Mouse (Mus musculus) layer of hippocampus, postnatal 14 days (tissue): Measurements from ENCODE around the gene Sirt1. TPM values are rescaled to one million over a fixed set of nuclear protein-coding genes. Genes with fewer than 3 reads are reported as not detected.

ENCODE experiments used
- DNase-seq, 2 experiments: peaks; one replicate each; pipeline ENCODE4 v3.0.0; 2021 to 2022; ENCODE audit warnings: low spot score in 2 of 2, mixed read lengths in 1 of 2
- total RNA-seq, 2 experiments: library from RNA; stranded (reverse); gene quantifications; 2 replicates each; pipeline ENCODE4 v1.2.3; 2021

Gene Sirt1
- total RNA-seq, 2 experiments from 2014 or later: 11.3 to 12.4 TPM

DNA sequence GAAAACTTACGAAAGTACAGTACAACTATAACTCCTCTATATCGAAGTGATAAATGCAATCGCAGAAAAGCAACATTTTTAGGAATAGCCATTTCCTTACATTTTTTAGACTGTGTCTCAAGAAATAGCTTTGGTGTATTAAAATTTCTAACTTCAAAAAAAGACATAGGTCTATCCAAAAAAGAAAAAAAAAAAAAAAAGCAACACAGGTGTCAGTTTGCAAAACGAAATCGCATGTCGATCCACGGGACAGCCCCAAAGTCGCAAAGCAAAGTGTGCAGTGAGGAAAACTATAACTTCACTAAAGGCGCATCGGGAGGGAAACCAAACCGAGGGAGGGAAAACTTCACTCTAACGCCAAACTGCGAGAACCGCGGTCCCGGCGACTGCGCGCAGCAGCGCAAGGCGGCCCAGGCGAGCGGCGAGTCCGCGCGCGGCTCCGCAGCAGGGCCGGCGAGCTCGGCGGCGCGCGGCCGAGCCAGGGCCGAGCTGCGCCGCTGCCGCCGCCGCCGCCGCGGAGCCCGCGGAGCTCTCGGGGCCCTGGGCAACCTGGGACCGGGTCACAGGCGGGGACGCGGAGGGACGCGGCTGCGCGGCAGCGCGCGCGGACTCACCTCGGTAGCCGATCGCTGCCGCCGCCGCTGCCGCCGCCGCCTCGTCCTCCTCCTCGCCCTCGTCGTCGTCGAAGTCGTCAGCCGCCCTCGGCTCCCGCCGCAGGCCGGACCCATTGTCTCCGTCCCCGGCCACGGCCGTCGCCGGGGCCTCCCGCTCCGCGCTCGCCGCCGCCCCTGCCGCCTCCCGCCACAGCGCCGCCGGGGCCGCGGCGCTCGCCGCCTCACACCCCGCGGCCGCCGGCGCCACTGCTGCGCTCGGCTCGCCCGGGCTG lies 43.3 kb downstream of the Sirt1 start:
- peak; percentile 32 to 39 for DNase-seq

DNA sequence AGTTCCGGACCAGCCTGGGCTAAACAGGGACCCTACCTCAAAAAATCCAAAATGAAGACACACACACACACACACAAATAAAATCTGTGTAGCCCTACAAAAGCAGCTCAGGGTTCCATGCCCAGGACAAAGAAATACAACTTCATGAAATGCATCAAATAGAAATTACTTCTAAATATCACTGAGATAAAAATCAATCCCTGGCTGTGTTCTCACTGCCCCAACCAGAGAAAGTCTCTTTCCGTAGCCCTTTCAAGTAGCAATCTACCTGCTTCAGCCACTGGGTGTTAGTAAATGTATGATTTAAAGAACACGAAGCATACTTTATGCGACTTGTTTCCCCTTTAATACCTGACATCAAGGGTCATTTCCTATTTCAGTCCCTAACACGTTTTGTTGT lies 44.2 kb downstream of the Sirt1 start:
- DNase-seq: no peak

DNA sequence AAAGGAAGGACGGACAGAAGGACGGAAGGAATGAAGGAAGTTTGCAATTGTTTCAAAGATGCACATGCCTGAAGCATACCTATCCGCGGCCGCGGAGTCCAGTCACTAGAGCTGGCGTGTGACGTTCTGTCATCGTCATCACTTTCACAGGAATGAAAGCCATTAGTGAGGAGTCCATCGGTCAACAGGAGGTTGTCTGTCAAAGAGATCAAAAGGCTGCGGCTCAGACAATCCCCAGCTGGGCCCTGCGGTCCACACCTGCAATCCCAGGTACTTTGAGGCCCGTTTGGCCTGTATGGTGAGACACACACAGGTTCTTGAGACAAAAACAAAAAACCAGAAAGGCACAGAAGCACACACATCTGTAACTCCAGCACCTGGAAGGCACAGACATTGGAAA lies 44.6 kb downstream of the Sirt1 start:
- DNase-seq: no peak

DNA sequence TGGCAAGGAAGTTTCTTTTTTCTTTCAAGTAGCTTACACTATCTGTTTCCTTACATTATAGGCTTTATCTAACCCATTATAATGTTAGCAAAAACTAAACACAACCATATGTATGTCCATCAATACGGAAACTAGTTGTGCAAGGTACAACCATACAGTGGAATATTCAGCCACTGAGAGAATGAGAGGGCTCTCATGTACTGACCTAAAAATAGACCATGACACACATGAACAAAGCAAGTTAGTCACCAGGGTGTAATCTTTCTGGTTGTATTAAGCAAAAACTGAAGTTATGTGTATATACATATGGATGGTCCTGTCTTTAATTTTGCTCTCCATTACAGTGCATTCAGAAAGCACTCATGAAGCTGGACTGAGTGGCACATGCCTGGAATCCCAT lies 54.4 kb downstream of the Sirt1 start:
- no peak for DNase-seq

DNA sequence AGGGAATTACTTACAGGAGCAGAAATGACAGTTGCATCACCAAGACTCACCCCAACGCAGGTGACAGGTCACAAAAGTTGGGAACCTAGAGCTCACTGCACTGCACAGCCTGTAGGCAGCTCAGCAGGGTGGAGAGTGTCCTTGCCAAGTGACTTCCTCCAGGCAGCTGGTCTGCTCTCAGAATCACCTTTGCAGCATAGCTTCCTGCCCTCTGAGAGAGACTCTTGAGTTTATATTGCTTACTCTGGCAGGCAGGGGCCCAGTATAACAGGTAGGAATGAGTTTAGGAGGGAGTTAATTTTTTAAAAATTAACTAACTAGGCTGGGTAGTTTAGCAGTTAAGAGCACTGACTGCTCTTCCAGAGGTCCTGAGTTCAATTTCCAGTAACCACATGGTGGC lies 67.8 kb downstream of the Sirt1 start:
- no peak for DNase-seq

DNA sequence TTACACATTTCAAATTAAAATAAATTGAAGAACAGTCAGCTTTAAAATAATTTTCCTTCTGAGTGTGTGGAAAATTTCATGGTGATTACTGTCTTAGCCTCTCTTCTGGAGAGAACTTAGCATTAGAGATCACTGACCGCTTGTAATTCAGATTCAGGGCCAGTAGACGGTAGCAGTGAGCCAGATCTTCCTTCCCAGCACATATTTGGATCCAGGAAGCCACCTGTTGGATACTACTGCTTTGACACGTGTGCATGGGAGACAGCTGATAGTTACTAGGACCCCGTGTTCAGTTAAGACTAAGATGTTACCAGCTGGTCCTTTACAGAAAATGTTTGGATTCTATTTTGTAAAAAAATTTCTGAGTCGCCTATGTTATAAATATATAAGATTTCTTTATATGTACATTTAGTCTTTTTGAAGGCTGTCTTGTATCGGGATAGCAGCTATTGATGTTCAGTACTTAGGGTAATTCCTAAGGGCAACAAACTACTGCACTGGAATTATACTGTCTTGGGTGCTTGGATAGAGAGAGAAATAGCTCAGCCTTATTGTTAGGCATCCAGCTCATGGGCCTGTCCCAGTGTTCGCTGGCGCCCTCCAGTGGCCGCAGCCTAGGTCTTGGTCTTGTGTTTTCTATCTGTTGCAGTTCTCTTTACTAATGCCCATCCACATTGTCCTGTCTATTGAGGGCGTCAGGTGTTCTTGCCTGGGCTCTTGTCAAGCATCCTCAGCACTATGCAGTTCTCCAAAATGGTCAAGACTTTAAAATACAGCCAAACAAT lies 72.7 kb downstream of the Sirt1 start:
- peak; percentile 69 to 82 for DNase-seq

DNA sequence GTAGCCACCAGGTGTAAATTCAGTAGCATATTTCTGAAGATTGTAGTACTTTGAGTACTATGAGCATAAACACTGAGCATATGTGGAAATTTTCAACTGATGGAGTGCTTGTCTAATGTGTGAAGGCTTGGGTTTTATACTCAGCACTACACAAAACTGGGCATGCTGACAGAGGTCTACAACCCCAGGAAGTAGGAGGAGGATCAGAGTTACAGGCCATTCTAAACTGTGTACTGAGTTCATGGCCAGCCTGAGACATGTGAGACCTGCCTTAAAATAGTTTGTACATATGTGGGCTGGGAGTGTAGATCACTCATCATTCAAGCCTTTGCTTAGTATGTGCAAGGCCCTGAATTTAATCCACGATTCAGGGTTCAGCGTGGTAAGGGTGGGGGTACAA lies 79.1 kb downstream of the Sirt1 start:
- no peak for DNase-seq

DNA sequence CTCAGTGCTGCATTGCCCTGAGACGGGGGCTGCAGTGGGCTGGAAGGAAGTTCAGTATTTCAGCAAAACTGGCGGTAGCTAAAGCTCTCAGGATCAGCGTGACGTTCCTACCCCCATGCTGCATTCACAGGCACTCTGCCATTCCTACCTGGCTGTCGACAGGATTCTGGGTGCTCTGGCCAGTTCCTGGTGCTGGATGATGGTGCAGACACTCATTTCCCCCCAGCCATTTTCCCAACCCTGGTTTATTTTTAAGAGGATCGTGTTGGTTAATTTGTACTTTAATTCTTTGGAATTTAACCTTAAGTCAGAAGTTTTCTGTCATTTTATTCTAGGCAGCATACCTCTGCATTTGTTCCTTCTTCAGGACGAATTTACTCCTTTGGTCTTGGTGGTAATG lies 98.7 kb downstream of the Sirt1 start:
- no peak for DNase-seq

DNA sequence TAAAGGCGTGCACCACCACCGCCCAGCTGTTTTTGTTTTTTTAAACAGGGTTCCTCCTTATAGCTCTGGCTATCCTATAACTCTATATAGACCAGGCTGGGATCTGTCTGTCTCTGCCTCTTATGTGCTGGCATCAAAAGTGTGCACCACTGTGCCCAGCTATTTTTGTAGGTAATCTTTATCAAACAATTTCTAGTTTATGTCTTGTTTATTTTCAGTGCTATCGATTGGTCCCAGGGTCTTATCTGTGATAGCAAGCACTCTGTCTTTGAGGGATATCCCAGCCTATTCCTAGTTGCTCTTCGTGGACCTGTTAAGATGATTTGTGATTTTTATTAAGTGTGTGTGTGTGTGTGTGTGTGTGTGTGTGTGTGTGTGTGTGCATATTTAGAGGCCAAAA lies 99.1 kb downstream of the Sirt1 start:
- no peak for DNase-seq

DNA sequence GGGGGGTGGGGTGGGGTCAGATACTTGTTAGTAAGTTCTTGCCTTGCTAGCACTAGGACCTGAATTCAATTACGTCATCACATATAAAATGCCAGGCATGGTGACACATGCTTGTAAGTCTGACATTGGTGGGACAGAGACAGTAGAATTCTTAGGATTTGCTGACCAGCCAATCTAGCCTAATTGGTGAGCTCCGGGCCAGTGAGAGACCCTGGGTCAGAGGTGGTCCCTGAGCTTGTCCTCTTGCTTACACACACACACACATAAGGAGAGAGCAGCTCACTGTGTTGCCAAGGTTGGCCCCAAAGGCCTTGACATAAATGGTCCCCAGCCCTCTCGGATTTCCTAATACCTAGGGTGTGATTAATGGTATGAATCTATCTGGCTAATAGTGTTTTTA lies 101.7 kb downstream of the Sirt1 start:
- DNase-seq: no peak

DNA sequence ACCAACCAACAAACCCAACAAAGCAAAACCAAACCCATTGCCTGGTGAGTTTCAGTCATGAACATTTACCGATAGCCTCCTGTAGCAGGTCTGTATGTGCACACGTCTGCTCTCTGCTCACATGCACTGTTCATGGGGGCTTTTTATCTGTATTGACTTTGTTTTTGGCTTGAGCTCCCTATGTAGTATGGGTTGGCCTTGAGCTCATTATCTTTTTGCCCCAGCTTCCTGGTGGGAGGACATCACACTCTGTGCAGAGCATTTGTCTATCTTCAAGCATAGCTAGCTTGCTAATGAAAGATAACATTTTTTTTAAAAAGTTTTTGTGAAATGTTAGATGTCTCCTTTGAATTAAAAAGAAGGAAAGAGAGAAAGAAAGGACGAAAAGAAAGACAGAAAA lies 104.5 kb downstream of the Sirt1 start:
- no peak for DNase-seq

DNA sequence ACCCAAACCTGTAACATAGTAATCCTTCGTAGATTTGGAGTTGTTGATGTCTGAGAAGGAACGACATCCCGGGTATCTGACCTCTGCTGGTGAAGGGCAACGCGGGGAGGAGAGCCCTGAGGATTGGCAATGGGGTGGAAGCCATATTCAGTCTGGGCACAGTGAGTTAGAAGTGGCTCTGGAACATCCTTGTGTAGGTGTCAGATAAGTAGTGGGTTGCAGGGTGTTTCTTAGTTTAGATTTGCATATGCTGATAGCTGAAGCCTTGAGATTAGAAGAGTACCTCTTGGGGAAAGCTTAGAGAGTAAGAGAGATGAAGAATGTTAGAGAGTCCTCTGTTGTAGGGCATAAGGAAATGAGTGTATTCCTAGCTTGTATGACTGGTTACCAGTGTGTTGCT lies 108.6 kb downstream of the Sirt1 start:
- no peak for DNase-seq

DNA sequence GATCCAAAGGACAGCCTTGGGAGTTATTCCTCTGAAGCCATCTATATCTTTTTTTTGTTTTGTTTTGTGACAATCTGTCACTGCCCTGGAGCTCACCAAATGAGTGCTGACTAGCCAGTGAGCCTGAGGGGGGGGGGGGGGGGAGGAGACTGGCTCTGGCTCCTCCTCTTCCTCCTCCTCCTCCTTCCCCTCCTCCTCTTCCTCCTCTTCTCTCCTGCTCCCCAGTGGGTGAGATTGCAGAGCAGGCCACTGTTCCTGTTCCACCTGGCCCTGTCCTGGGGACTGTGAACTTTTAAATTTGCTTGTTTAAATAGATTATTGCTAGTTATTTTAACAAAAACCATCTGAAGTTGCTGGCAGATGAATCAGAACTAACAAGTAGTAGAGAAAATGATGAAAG lies 109.1 kb downstream of the Sirt1 start:
- no peak for DNase-seq

Other genes with a start within 250 kb of the Sirt1 start
- 1 to 10 TPM; 3.0 to 3.2 TPM for gene Mypn, start 177.8 kb downstream of the Sirt1 start, total RNA-seq
- 10 to 100 TPM; 30.3 to 38.1 TPM for gene Herc4, start 137.9 kb downstream of the Sirt1 start, total RNA-seq
- gene Dnajc12, start 739 bp upstream of the Sirt1 start, total RNA-seq: 10 to 100 TPM; 14.2 to 15.0 TPM
- gene Gm7075, start 40.1 kb upstream of the Sirt1 start, total RNA-seq: not detected
- gene Ctnna3, start 48.4 kb upstream of the Sirt1 start, total RNA-seq: 1 to 10 TPM; 1.1 to 1.4 TPM